Mouse (Mus musculus): Measurements from ENCODE around the gene Ctnnal1. TPM values are rescaled to one million over a fixed set of nuclear protein-coding genes. Genes with fewer than 3 reads are reported as not detected.
"Not testable (repeated sequence)": the region's sequence is repeated elsewhere in the genome, so short reads cannot be mapped to it uniquely, and the experiment has no call there.

Ctnnal1 gene
- polyA plus RNA-seq, 1 experiment from 2014 or later = 27.8 TPM

DNA sequence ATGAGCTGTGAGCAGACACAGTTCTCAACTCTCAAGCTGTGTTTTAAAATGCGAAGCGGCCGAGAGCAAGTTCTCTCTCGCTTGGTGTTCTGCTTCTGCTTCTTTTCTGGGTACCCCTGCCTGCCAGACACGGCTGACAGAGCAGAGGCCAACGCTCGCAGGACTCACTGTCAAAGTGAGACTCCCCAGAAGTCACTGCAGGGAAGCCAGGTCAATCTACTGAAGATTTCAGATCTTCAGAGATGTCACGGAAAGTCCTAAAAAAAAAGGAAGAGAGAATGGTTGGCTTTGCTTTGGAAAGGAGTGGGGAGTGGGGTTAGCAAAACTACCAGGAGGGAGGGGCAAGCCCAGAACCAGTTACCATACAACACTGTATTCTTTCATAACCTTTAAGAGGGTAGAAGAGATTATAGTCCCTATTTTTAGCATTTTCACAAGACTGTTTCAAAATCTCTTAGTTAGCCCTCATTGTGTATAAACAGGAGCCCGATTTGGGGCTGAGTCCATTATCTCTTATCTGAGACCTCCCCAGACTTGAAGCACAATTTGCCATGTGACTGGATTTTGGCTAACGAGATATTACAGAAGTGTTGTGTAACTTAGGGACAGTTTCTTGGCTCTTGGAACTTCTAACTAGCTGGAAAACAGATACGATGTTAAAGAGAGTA lies 15.2 kb upstream of the Ctnnal1 start:
- Histone ChIP-seq H3K9ac (ENCODE audit: low read length) (no peak overlapping the region), H3K4me1 (ENCODE audit: control insufficient read depth in 2 of 2, insufficient read depth in 2 of 2, low read length in 2 of 2) (peaks cover 25 to 36% of the 10 kb centered on the region in 2 experiments), H3K4me3 (ENCODE audit: control insufficient read depth in 1 of 2, insufficient read depth in 1 of 2, low read depth in 1 of 2, low read length in 2 of 2) (no peak overlapping the region), H3K4me2 (ENCODE audit: low read length) (peak overlapping the region; percentile 24; the same call in 1 of the 2 replicates), H3K27me3 (ENCODE audit: control insufficient read depth, insufficient read depth, low read length) (no peaks in the 10 kb centered on the region), H3K36me3 (ENCODE audit: control insufficient read depth, insufficient read depth, low read length) (peaks cover 56% of the 10 kb centered on the region), H3K9me3 (ENCODE audit: control insufficient read depth, low read length) (no peaks in the 10 kb centered on the region), H3K27ac (replicated peaks in 1 of 2; ENCODE audit: control insufficient read depth in 1 of 2, insufficient read depth in 1 of 2, low read depth in 2 of 2, low read length in 2 of 2) (peak overlapping the region; percentile 78 to 83)
- 0 out of 2 replicates have a peak, but pooled peaks have one; percentile 59 for ATAC-seq (ENCODE audit: insufficient number of reproducible peaks, insufficient read depth, low FRiP score, low read depth)
- WGBS = 18% methylated on average over 11 of the region's 11 CpGs

DNA sequence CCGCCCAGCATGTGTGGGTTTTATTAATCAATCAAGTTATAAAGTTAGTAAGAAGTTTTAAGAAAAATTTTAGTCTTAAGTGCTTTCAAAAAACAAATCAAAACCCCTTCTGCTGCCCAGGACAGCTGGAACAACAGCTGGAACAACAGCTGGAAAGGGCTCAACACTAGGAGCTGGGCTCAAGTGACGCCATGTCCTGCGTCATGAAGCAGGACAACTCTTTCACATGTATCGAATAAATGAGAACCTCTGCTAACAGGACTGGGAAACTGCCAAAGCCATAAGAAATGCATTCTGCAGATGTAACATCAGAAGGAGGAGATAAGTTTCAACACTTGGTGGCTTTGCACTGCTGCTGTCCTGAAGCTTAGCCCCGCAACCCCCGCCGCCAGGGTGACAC lies 14.0 kb upstream of the Ctnnal1 start:
- Histone ChIP-seq H3K9me3 (ENCODE audit: control insufficient read depth, low read length) (no peaks in the 10 kb centered on the region), H3K27ac (replicated peaks in 1 of 2; ENCODE audit: control insufficient read depth in 1 of 2, insufficient read depth in 1 of 2, low read depth in 2 of 2, low read length in 2 of 2) (peak overlapping the region; percentile 4 to 78; a peak in 3 of 4 replicates), H3K4me2 (ENCODE audit: low read length) (no peak overlapping the region), H3K4me1 (ENCODE audit: control insufficient read depth in 2 of 2, insufficient read depth in 2 of 2, low read length in 2 of 2) (peaks cover 25 to 34% of the 10 kb centered on the region in 2 experiments), H3K27me3 (ENCODE audit: control insufficient read depth, insufficient read depth, low read length) (no peaks in the 10 kb centered on the region), H3K9ac (ENCODE audit: low read length) (no peak overlapping the region), H3K36me3 (ENCODE audit: control insufficient read depth, insufficient read depth, low read length) (peaks cover 53% of the 10 kb centered on the region), H3K4me3 (ENCODE audit: control insufficient read depth in 1 of 2, insufficient read depth in 1 of 2, low read depth in 1 of 2, low read length in 2 of 2) (no peak overlapping the region)
- no peak for ATAC-seq (ENCODE audit: insufficient number of reproducible peaks, insufficient read depth, low FRiP score, low read depth)
- WGBS = 90% methylated on average over 7 of the region's 7 CpGs

DNA sequence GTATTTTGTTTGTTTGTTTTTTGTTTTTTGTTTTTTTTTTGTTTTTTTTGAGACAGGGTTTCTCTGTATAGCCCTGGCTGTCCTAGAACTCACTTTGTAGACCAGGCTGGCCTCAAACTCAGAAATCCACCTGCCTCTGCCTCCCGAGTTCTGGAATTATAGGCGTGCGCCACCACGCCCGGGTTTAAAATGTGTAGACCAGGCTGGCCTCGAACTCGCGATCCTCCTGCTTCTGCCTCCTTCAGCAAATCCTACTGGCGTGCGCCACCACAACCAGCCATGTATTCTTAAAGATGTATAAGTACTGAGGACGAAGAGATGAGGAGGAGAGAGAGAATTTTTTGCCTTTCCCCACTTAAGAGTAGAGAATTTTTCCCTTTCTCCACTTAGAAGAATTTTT lies 5.6 kb upstream of the Ctnnal1 start:
- WGBS = 97% methylated on average over 11 of the region's 11 CpGs
- not testable (repeated sequence) for H3K27me3 ChIP-seq (ENCODE audit: control insufficient read depth, insufficient read depth, low read length); ATAC-seq (ENCODE audit: insufficient number of reproducible peaks, insufficient read depth, low FRiP score, low read depth); H3K9me3 ChIP-seq (ENCODE audit: control insufficient read depth, low read length); H3K4me2 ChIP-seq (ENCODE audit: low read length); H3K9ac ChIP-seq (ENCODE audit: low read length); H3K4me3 ChIP-seq (ENCODE audit: control insufficient read depth in 1 of 2, insufficient read depth in 1 of 2, low read depth in 1 of 2, low read length in 2 of 2); H3K27ac ChIP-seq (replicated peaks in 1 of 2; ENCODE audit: control insufficient read depth in 1 of 2, insufficient read depth in 1 of 2, low read depth in 2 of 2, low read length in 2 of 2)
- Histone ChIP-seq H3K4me1 (ENCODE audit: control insufficient read depth in 2 of 2, insufficient read depth in 2 of 2, low read length in 2 of 2) (peaks cover 3 to 13% of the 10 kb centered on the region in 2 experiments; a peak in 3 of 4 replicates), H3K36me3 (ENCODE audit: control insufficient read depth, insufficient read depth, low read length) (peaks cover 27% of the 10 kb centered on the region)

DNA sequence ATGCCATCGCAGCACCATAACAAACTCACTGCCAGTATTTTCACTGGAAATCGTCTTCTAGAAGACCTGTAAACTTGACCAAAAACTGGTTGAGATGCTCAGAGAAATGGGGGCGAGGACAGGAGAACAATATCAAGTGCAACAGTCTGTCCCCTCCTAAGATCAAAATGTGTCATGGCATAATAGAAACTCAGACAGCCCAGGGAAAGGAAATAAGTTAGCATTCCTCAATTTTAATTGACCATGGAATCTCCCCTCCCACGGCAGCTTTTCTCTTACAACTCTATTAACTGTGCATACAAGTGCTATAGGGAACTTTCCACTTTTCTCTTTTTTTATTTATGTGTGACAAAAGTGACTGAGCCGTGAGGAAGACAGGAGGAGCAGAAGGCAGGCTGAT lies 2.8 kb upstream of the Ctnnal1 start:
- Histone ChIP-seq H3K4me1 (ENCODE audit: control insufficient read depth in 2 of 2, insufficient read depth in 2 of 2, low read length in 2 of 2) (peaks cover 7 to 25% of the 10 kb centered on the region in 2 experiments), H3K27me3 (ENCODE audit: control insufficient read depth, insufficient read depth, low read length) (no peaks in the 10 kb centered on the region), H3K27ac (replicated peaks in 1 of 2; ENCODE audit: control insufficient read depth in 1 of 2, insufficient read depth in 1 of 2, low read depth in 2 of 2, low read length in 2 of 2) (no peak overlapping the region), H3K9me3 (ENCODE audit: control insufficient read depth, low read length) (0 out of 2 replicates have a peak, but pooled peaks cover 2% of the 10 kb centered on the region), H3K4me2 (ENCODE audit: low read length) (no peak overlapping the region), H3K4me3 (ENCODE audit: control insufficient read depth in 1 of 2, insufficient read depth in 1 of 2, low read depth in 1 of 2, low read length in 2 of 2) (no peak overlapping the region), H3K9ac (ENCODE audit: low read length) (no peak overlapping the region), H3K36me3 (ENCODE audit: control insufficient read depth, insufficient read depth, low read length) (peaks cover 13% of the 10 kb centered on the region)
- 90% methylated on average over 5 of the region's 5 CpGs for WGBS
- ATAC-seq (ENCODE audit: insufficient number of reproducible peaks, insufficient read depth, low FRiP score, low read depth) = no peak

DNA sequence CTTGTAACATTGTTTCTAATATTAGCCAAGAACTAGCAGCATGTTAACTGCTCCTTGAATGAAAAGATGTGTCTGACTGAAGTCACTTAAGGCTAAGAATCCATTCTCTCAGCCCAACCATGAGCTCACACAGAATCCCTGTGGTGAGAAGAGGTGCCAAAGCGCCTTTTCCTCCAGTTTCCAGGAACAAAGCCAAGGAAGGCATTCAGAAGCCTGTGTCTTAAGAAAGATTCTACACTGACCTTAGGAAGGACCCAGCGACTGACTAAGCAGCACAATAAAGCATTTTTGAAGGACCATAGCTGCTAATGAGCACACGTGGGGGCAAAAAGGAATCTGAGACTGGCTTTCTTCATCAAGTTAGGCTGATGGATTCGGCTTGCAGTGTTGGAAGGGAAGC lies 983 bp upstream of the Ctnnal1 start:
- no peak overlapping the region for H3K4me3 ChIP-seq (ENCODE audit: control insufficient read depth in 1 of 2, insufficient read depth in 1 of 2, low read depth in 1 of 2, low read length in 2 of 2)
- peak overlapping the region; percentile 39 to 45; a peak in 2 of 4 replicates for H3K27ac ChIP-seq (replicated peaks in 1 of 2; ENCODE audit: control insufficient read depth in 1 of 2, insufficient read depth in 1 of 2, low read depth in 2 of 2, low read length in 2 of 2)
- H3K4me2 ChIP-seq (ENCODE audit: low read length) = no peak overlapping the region
- ATAC-seq (ENCODE audit: insufficient number of reproducible peaks, insufficient read depth, low FRiP score, low read depth) = no peak
- no peaks in the 10 kb centered on the region for H3K9me3 ChIP-seq (ENCODE audit: control insufficient read depth, low read length)
- peaks cover 7 to 26% of the 10 kb centered on the region in 2 experiments for H3K4me1 ChIP-seq (ENCODE audit: control insufficient read depth in 2 of 2, insufficient read depth in 2 of 2, low read length in 2 of 2)
- no peaks in the 10 kb centered on the region for H3K27me3 ChIP-seq (ENCODE audit: control insufficient read depth, insufficient read depth, low read length)
- WGBS = 51% methylated on average over 4 of the region's 4 CpGs
- no peaks in the 10 kb centered on the region; the same call in 1 of the 2 replicates for H3K36me3 ChIP-seq (ENCODE audit: control insufficient read depth, insufficient read depth, low read length)
- H3K9ac ChIP-seq (ENCODE audit: low read length) = no peak overlapping the region

DNA sequence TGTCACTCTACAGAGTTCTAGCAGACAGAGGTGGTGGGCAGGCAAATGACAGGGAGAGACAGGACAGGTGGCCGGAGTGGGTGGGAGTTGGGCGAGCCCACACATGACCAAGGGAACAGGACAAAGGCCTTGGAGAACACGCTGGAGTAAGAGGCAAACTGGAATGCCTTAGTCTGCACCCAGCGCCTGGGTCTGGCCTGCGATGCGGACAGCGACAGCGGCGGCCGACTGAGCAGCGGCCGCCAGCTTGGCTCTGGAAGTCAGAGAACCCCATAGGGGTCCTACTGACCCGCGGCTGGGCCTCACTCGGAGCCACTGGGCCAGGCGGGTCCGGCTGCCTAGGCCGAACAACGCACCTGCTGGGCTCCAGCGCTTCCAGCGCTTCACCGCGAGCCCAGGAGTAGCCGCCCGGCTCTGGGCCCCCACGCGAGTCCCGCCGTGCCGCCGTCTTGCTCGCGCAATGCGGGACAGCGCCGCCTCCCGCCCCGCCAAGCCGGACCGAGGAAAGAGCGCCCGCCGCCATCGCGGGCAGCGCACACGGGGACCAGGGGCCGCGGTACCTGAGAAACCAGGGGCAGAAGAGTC lies 479 bp downstream of the Ctnnal1 start:
- peaks cover 7 to 26% of the 10 kb centered on the region in 2 experiments for H3K4me1 ChIP-seq (ENCODE audit: control insufficient read depth in 2 of 2, insufficient read depth in 2 of 2, low read length in 2 of 2)
- H3K4me3 ChIP-seq (ENCODE audit: control insufficient read depth in 1 of 2, insufficient read depth in 1 of 2, low read depth in 1 of 2, low read length in 2 of 2) = peak overlapping the region; percentile 83 to 91
- peak; percentile 56 for ATAC-seq (ENCODE audit: insufficient number of reproducible peaks, insufficient read depth, low FRiP score, low read depth)
- no peaks in the 10 kb centered on the region for H3K36me3 ChIP-seq (ENCODE audit: control insufficient read depth, insufficient read depth, low read length)
- H3K4me2 ChIP-seq (ENCODE audit: low read length) = peak overlapping the region; percentile 89
- WGBS = under 1% methylated on average over 44 of the region's 49 CpGs
- peak overlapping the region; percentile 85 for H3K9ac ChIP-seq (ENCODE audit: low read length)
- H3K27me3 ChIP-seq (ENCODE audit: control insufficient read depth, insufficient read depth, low read length) = no peaks in the 10 kb centered on the region
- H3K27ac ChIP-seq (replicated peaks in 1 of 2; ENCODE audit: control insufficient read depth in 1 of 2, insufficient read depth in 1 of 2, low read depth in 2 of 2, low read length in 2 of 2) = peak overlapping the region; percentile 87 to 92
- no peaks in the 10 kb centered on the region for H3K9me3 ChIP-seq (ENCODE audit: control insufficient read depth, low read length)

DNA sequence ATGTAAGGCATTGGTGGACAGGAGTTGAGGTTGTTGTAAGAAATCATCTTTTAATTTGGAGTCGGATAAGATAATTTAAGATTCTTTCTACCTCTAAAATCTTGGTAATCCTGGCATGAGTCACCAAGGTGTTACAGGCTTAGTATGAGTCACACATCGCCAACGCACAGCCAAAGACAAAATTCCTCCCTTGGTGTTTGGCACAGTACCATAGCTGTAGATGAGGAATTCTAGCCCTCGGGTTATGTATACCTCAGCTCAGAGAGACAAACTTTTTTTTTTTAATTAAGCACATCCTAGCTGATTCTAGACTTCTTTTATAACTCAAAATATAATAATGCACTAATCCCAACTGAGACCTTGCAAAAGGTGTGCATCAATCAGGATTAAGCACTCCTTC lies 972 bp downstream of the Ctnnal1 start:
- H3K4me1 ChIP-seq (ENCODE audit: control insufficient read depth in 2 of 2, insufficient read depth in 2 of 2, low read length in 2 of 2) = peaks cover 7 to 22% of the 10 kb centered on the region in 2 experiments
- H3K27me3 ChIP-seq (ENCODE audit: control insufficient read depth, insufficient read depth, low read length) = no peaks in the 10 kb centered on the region
- no peaks in the 10 kb centered on the region for H3K9me3 ChIP-seq (ENCODE audit: control insufficient read depth, low read length)
- peak overlapping the region; percentile 87 to 92 for H3K27ac ChIP-seq (replicated peaks in 1 of 2; ENCODE audit: control insufficient read depth in 1 of 2, insufficient read depth in 1 of 2, low read depth in 2 of 2, low read length in 2 of 2)
- no peak for ATAC-seq (ENCODE audit: insufficient number of reproducible peaks, insufficient read depth, low FRiP score, low read depth)
- H3K9ac ChIP-seq (ENCODE audit: low read length) = peak overlapping the region; percentile 85
- peak overlapping the region; percentile 89 for H3K4me2 ChIP-seq (ENCODE audit: low read length)
- WGBS = 21% methylated on average over 4 of the region's 4 CpGs
- no peaks in the 10 kb centered on the region for H3K36me3 ChIP-seq (ENCODE audit: control insufficient read depth, insufficient read depth, low read length)
- H3K4me3 ChIP-seq (ENCODE audit: control insufficient read depth in 1 of 2, insufficient read depth in 1 of 2, low read depth in 1 of 2, low read length in 2 of 2) = peak overlapping the region; percentile 83 to 91

Measured in heart, embryonic 14.5 days (tissue).